Mouse (Mus musculus) lung, postnatal 14 days (tissue): Measurements from ENCODE around the gene Trem1.

Source experiments
- DNase-seq: peaks from one replicate; pipeline ENCODE4 v3.0.0; 2021

Trem1 gene

DNA sequence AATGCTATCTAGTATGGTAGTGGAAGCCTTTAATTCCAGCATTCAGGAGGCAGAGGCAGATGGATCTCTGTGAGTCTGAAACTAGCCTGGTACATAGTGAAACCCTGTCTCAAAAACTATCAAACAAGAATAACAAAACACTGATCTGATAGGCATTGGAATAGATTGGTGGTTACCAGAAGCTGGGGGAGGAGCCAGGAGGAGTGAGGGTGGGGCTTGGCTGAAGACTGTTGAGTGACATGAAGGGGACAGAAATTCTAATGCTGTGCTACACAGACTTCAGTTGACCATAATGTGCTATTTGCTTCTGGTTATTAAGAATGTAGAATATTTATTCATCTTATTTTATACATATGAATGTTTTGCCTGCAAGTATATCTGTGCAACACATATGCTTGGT, 35.7 kb downstream of the Trem1 start:
- no peak for DNase-seq

DNA sequence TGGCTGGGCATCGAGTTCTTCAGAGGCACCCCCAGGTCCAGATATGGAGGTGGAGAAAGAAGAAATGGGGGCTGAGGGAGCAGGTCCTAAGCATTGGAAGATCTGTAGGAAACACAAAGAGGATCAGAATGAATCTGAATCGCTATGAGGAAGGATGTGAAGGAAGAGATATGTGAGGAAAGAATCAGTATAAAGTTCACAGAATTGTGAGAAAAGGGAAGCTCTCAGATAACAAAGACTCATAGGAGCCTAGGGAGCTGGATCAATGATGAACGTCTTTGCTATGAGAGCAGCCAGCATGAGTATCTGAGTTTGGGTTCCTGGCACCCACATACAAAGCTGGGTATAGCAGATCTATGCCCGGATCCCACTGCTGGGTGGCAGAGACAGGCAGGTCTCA, 37.3 kb downstream of the Trem1 start:
- DNase-seq = no peak

DNA sequence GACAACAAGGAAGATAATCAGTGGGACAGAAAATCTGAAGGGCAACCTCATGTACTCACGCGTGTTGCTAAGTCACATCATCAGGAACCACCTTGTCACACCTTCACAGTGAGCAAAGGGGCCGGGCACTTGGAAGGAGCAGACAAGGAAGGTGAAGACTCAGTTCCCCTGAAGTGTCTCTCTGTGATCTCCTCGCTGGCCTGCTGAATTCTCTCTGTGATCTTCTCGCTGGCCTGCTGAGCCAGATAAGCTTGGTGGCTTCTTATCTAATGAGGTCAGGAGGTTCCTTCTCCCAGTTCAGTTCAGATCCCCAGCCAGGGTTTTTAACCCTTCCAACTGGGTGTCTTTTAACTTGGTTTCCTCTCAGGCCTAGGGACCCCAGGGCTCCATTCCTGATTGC, 39.6 kb downstream of the Trem1 start:
- DNase-seq = no peak

DNA sequence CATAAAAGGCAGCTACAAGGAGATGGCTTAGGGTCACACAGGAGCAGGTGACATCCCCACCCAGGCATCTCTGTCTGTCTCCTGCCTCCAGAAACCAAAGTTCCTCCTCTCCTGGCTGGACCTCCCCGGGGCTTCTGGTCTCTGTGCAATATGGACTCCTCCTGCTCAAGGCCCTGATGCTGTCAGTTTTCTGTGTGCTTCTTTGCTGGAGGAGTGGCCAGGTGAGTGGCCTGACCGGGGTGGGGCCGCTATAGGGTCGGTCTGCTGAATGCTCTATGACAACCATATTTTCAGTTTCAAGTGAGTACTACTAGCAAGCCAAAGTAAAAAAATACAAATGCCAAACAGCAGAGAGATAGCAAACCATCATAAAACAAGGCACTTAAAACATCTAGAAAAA, 40.0 kb downstream of the Trem1 start:
- DNase-seq = no peak

DNA sequence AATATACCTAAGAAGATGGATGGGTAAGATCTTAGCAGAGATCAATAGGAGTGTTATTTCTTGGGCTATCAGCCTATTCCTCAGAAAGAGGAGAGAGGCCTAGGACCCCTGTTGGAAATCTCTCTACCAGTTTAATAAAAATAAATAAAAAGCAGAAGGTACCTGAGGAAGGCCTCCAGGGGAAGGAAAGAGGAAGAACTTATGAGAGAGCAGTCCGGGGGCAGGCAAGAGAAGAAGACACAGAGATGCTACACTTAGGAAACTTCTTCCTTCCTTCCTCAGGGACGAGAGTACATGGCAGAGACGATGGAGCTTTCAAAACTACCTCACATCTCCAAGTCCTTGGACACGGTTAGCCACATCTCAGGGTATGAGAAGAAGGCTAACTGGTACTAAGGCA, 41.5 kb downstream of the Trem1 start:
- no peak for DNase-seq

DNA sequence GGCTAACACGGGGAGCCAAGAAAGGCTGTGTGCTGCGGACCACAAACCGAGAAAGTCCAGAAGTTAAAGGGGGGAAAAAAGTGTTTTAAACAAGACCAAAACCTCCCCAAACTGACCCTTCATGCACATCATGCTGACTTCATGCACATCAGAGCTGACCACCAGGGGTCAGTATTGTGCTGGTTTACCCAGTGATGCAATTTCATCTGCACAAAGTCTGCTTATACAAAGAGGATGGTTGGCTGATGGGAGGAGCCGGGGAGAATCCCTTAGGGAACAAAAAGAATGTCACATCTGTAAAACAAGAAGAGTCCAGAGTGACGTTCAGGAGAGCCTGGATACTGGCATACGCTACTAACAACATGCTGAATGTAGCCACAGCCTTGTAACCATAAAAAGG, 42.3 kb downstream of the Trem1 start:
- peak; percentile 85 for DNase-seq

DNA sequence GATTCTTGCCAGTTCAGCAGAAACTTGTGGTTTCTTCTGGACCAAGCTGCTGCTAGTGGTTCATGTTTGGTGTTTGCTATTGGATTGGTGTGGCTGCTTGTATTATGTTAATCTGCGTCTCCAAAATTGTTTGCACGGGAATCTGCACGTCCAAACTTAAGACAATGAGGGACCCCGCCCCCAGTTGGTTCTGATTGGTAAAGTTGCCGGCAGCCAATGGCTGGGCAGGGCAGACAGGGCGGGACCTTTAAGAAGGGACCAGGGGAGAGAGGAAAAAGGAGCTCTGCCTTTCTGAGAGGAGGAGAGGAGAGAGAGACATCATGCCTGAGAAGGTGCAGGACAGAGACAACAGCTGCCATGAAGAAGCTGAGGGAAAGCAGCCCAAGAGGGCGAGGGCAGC, 43.2 kb downstream of the Trem1 start:
- DNase-seq = no peak

DNA sequence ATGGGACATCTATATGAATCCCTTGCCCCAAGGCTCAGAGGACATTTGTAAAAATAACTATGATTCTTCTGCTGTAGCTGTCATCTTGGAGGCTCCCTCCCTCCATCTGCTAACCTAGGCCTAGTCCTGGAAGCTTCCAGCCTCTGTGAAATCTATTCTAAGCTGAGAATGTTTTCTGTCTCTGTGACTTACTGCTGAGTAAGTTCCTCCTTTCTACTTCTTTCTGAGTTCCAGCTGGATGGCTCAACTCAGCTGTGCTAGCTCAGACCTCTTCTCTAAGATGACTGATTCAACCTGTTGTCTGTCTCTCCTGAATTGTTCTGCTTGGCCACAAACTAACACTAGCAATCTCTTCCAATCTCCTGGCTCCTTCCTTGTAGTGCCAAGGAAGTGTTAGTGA, 45.8 kb downstream of the Trem1 start:
- DNase-seq = no peak

DNA sequence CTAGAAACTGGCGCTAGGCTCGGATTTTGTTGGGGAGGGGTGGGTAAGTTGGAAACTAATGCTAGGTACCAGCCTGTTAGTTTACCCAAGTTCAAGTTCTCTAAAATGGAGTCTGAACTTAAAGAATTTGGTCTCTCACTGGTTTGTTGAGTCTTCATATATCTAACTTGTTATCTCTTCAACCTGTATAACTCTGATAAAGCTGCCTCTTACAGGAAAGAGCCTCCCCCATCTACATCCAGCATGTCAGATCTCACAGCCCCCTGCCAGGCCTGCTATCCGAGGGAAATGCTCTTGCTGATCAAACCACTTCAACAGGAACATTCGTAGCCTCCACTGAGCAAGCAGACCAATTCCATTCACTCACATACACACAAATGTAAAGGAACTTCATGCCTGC, 46.4 kb downstream of the Trem1 start:
- no peak for DNase-seq

DNA sequence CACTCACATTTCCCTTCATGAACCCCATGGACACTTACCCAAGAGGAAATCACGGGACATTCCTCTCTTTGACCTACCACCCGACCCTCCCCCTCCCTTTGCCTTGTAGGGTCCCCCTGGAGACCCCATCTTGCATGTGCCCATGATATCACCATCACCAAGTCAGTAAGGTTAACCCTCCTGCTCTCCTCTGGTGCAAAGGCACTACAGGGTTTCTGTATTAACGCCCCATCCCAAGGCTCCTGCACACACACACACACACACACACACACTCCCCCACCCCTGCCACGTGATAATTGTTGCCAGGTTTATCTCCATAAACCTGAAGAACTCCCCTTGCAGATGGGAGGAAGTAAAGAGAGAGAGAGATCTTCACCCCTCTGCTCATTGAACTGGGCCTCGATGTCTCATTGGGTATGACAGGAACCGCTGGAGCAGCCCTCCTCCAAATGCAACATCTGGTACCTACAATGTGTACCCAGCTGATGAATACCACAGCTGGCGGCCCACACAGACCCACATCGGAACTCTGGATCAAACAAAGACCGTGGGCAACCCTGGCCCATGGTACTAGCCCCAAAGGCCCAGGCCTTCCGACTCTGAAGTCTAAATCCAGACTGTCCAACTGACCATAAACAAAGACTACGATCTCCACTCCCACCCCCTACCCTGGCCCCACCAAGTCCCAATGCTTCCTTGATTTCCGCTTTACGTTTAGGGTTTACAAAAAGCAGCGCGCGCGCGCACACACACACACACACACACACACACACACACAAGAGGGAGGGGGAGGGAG, 48.6 kb downstream of the Trem1 start:
- DNase-seq = no peak

DNA sequence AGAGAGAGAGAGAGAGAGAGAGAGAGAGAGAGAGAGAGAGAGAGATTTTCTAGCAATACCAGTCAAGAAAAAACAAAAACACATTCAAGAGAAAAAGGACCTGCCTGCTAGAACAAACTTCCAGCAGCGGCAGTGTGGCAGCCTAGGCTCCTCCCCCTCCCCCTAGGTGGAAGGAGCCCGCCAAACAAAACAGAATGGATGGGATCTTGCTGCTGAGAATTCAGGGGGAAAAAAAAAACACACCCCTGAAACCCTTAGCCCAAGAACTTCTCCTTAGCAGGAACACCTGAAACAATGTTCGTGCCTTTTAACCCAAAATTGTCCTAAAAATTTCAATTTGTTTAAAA, 49.1 kb downstream of the Trem1 start:
- no peak for DNase-seq

DNA sequence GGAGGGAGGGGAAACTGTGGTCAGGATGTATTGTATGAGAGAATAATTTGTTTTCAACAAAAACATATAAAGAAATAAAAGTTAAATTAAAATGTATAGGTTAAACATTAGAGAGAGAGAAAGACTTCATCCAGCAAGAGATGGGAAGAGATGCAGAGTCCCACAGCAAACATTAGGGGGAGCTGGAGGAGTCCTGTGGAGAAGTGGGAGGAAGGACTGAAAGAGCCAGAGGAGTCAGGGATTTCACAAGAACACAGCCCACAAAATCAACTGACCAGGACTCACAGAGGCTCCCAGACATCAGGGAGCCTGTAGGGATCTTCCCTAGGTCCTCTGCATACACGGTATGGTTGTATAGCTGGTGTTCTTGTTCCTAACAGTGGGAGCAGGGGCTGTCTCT, 54.2 kb downstream of the Trem1 start:
- no peak for DNase-seq

DNA sequence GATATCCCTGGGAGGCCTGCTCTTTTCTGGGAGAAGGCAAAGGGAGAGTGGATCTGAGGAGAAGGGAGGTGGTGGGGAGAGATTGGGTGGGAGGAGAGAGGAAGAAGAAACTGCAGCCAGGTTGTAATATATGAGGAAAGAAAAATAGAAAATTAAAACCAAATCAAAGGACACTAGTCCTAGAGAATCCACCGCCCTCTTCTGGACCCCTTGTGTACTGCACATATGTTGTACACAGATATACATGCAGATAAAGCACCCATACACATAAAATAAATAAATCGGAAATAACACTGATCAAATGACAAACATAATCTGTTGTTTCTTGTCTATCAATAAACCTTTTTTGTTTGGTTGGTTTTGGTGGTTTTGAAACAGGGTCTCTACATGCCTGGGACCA, 54.7 kb downstream of the Trem1 start:
- DNase-seq = no peak

DNA sequence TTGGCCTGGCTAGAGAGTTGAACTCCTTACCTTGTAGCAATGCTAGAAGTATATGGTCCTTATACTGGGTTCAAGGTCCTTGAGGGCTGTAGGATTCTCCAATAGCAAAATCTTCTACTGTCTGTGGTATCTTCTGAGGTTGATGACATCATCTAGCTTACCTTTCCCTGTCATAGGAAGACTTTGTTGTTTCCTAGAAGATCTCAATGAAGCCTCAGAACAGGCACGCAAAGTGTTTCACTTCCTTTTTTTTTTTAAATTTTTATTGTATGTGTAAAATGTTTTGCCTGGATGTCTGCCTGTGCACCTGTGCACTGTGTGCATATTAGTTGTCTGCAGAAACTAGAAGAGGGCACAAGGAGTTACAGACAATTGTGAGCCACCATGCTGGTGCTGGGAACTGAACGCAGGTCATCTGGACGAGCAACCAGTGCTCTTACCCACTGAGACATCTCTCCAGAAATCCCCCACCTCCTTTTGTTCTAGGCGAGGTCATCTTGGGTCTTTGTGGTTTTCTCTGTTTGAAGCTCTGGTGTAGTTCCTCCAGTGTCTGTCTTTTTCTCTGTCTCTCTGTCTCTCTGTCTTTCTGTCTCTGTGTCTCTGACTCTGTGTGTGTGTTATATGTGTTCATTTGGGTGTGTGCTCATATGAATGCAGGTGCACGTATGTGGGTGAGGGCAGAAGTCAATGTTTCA, 61.1 kb downstream of the Trem1 start:
- DNase-seq = no peak
